Mouse (Mus musculus) ES-E14 (cell line): Measurements from ENCODE around the gene Fyn.

Experiments
- ZC3H11A ChIP-seq: IDR thresholded peaks from 2 replicates; pipeline ENCODE4 v1.6.1; 2012; ENCODE audit warnings: low read depth, mild to moderate bottlenecking, inconsistent platforms, low read length, borderline replicate concordance
- ZNF384 ChIP-seq: IDR thresholded peaks from 2 replicates; pipeline ENCODE4 v1.6.1; 2012; ENCODE audit warnings: low read depth, low read length, inconsistent platforms

GRCm38 (mm10) chr10:39487740-39488415 is 119.2 kb downstream of the Fyn start:
- TF ChIP-seq ZC3H11A (no peak), ZNF384 (no peak)
